Mouse (Mus musculus) olfactory bulb, adult 2 months (tissue): ENCODE results near the gene 1700024P04Rik. TPM values are rescaled to one million over a fixed set of nuclear protein-coding genes. Genes with fewer than 3 reads are reported as not detected.

Source experiments
- H3K27ac ChIP-seq: fragments of 200-500 bp; 2 replicates; pipeline ENCODE4 v1.5.1; 2012; ENCODE audit warnings: low read depth, low read length; ENCODE audit not compliant: insufficient read depth
- H3K4me1 ChIP-seq: fragments of 200-500 bp; 2 replicates; pipeline ENCODE4 v1.6.1; 2012; ENCODE audit warnings: low read length; ENCODE audit not compliant: control insufficient read depth, insufficient read depth
- H3K4me3 ChIP-seq: fragments of 200-500 bp; 2 replicates; pipeline ENCODE4 v1.5.1; 2012; ENCODE audit warnings: mild to moderate bottlenecking, low read depth, low read length, moderate library complexity; ENCODE audit not compliant: insufficient read depth
- CTCF ChIP-seq: fragments of 200-500 bp; IDR thresholded peaks from 2 replicates; pipeline ENCODE4 v1.5.1; 2012; ENCODE audit warnings: low read depth, mild to moderate bottlenecking, low read length, moderate library complexity; ENCODE audit not compliant: insufficient read depth
- POLR2A ChIP-seq: fragments of 200-500 bp; IDR thresholded peaks from 2 replicates; pipeline ENCODE4 v1.6.1; 2012; ENCODE audit warnings: mild to moderate bottlenecking, low read depth, low read length, moderate library complexity; ENCODE audit not compliant: insufficient read depth
- WGBS: fragments of 180-500 bp; shearing (Covaris S2); methylation state at CpG from one replicate; pipeline ENCODE4 v1.1.7; 2018; 5-methylcytosine and 5-hydroxymethylcytosine counted together
- polyA plus RNA-seq: library from polyadenylated mRNA; stranded (reverse); fragments of >200 nt; gene quantifications from 2 replicates; pipeline ENCODE4 v1.2.4, GENCODE M21; 2012; ENCODE audit warnings: low replicate concordance; ENCODE audit not compliant: missing spikeins, insufficient read depth, insufficient read length

1700024P04Rik gene
- not detected in 2 replicates for polyA plus RNA-seq

GRCm38 (mm10) chr13:98984465-98984864, at the start of gene 1700024P04Rik:
Gene 1700024P04Rik (minus strand): TSS chr13:98984565.
- TF ChIP-seq POLR2A (no peak), CTCF (no peak)
- H3K4me3 ChIP-seq = no peak within 1 kb of the TSS
- no peak within 1 kb of the TSS for H3K27ac ChIP-seq
- WGBS = 79% methylated on average over 2 of the region's 2 CpGs
- H3K4me1 ChIP-seq = no peaks in the 10 kb centered on the region

- WGBS = 86% methylated on average over 11 of the region's 11 CpGs
- no peak overlapping the region for H3K27ac ChIP-seq
- TF ChIP-seq POLR2A (no peak), CTCF (no peak)
- peaks cover 14% of the 10 kb centered on the region for H3K4me1 ChIP-seq
- H3K4me3 ChIP-seq = no peak overlapping the region
These were observed 47.2 kb upstream of the 1700024P04Rik start for GRCm38 (mm10) chr13:99031223-99032216.

- Histone ChIP-seq H3K4me1 (peaks cover 14% of the 10 kb centered on the region), H3K27ac (no peak overlapping the region; the same call in 1 of the 2 replicates), H3K4me3 (no peak overlapping the region)
- TF ChIP-seq POLR2A (no peak), CTCF (no peak)
- 64% methylated on average over 15 of the region's 15 CpGs for WGBS
These were observed 46.3 kb upstream of the 1700024P04Rik start for GRCm38 (mm10) chr13:99030579-99031200.

GRCm38 (mm10) chr13:99025268-99025667, 40.9 kb upstream of the 1700024P04Rik start:
- 90% methylated on average over 5 of the region's 5 CpGs for WGBS

GRCm38 (mm10) chr13:99022036-99022435, 37.7 kb upstream of the 1700024P04Rik start:
- H3K4me1 ChIP-seq = peaks cover 3% of the 10 kb centered on the region; the same call in 1 of the 2 replicates
- no peak for TF ChIP-seq POLR2A
- no peak for TF ChIP-seq CTCF
- no peak overlapping the region for H3K27ac ChIP-seq
- 92% methylated on average over 7 of the region's 7 CpGs for WGBS
- no peak overlapping the region for H3K4me3 ChIP-seq

More at GRCm38 (mm10) chr13:99025268-99025667, 40.9 kb upstream of the 1700024P04Rik start:
- no peak overlapping the region for H3K27ac ChIP-seq
- H3K4me3 ChIP-seq = no peak overlapping the region
- no peak for TF ChIP-seq CTCF
- no peak for TF ChIP-seq POLR2A
- H3K4me1 ChIP-seq = peaks cover 10% of the 10 kb centered on the region; the same call in 1 of the 2 replicates

GRCm38 (mm10) chr13:99021181-99021580, 36.8 kb upstream of the 1700024P04Rik start:
- Histone ChIP-seq H3K27ac (no peak overlapping the region), H3K4me3 (no peak overlapping the region), H3K4me1 (peaks cover 3% of the 10 kb centered on the region; the same call in 1 of the 2 replicates)
- TF ChIP-seq POLR2A (no peak), CTCF (no peak)
- 86% methylated on average over 6 of the region's 6 CpGs for WGBS

- Histone ChIP-seq H3K4me1 (peaks cover 3% of the 10 kb centered on the region; the same call in 1 of the 2 replicates), H3K27ac (no peak overlapping the region), H3K4me3 (no peak overlapping the region)
- TF ChIP-seq POLR2A (no peak), CTCF (no peak)
- WGBS = 91% methylated on average over 11 of the region's 11 CpGs
These were observed 35.7 kb upstream of the 1700024P04Rik start for GRCm38 (mm10) chr13:99019831-99020669.

GRCm38 (mm10) chr13:99018526-99019201, 34.3 kb upstream of the 1700024P04Rik start:
- WGBS = 57% methylated on average over 15 of the region's 15 CpGs
- Histone ChIP-seq H3K4me3 (no peak overlapping the region), H3K4me1 (peaks cover 3% of the 10 kb centered on the region; the same call in 1 of the 2 replicates), H3K27ac (no peak overlapping the region)
- no peak for TF ChIP-seq POLR2A
- no peak for TF ChIP-seq CTCF
